Mouse (Mus musculus): ENCODE measurements at regions not wholly inside any gene's neighbourhood (a gene's known extent, or its start where the extent isn't known, plus 50 kb on each side); places are given as distances from the start of the nearest gene placed in this dataset.

GRCm38 (mm10) chr10:97404076-97404787, 75.2 kb upstream of the Dcn start:
- DNase-seq: no peak

DNA sequence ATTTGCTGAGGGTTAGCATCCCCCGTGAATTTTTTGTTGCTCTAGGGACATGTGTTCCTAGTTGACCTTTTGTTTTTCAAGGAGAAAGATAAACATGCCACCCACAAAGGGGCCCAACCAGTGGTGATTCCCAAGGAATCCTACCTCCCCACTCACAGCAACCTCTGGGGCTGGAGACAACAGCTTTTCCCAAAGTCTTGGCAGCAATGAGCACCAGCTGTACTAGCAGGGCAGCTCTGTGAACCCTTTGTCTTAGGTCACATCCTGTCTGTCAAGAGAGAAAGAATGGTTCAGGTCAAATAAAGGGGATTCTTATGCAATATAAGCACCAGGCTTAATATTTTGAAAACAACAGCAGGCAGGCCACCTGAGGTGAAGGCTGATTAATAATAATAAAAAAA, 70.2 kb upstream of the Dcn start:
- peak; percentile 22 for DNase-seq

GRCm38 (mm10) chr10:97409909-97410308, 69.5 kb upstream of the Dcn start:
- DNase-seq: no peak

GRCm38 (mm10) chr10:97422579-97422978, 56.8 kb upstream of the Dcn start:
- DNase-seq: no peak

- no peak for DNase-seq
Measured at GRCm38 (mm10) chr10:97423039-97423700, 56.2 kb upstream of the Dcn start.
